Mouse (Mus musculus) forebrain, embryonic 12.5 days (tissue): ENCODE measurements around the gene Atp11a. TPM values are rescaled to one million over a fixed set of nuclear protein-coding genes. Genes with fewer than 3 reads are reported as not detected.
A peak's percentile ranks its signal among the peaks of the same experiment; 100 is the strongest.

ENCODE experiments used
- ATAC-seq: fragments of 200-750 bp; cut with Nextera tagmentation; 2 replicates; pipeline ENCODE4 v1.8.0; 2017; ENCODE audit warnings: moderate TSS enrichment; ENCODE audit not compliant: low FRiP score
- H3K27ac ChIP-seq: fragments of 300-500 bp; sonication (generic); 2 replicates; pipeline ENCODE4 v1.5.1; 2016; ENCODE audit warnings: mild to moderate bottlenecking
- H3K27me3 ChIP-seq: fragments of 300-500 bp; sonication (generic); 2 replicates; pipeline ENCODE4 v1.6.1; 2016; ENCODE audit warnings: mild to moderate bottlenecking
- H3K36me3 ChIP-seq: fragments of 300-500 bp; sonication (generic); replicated peaks from 2 replicates; pipeline ENCODE4 v1.6.1; 2016; ENCODE audit warnings: mild to moderate bottlenecking
- H3K4me1 ChIP-seq: fragments of 300-500 bp; sonication (generic); 2 replicates; pipeline ENCODE4 v1.6.1; 2016
- H3K4me2 ChIP-seq: fragments of 300-500 bp; sonication (generic); 2 replicates; pipeline ENCODE4 v1.6.1; 2016; ENCODE audit warnings: mild to moderate bottlenecking, moderate library complexity
- H3K4me3 ChIP-seq: fragments of 300-500 bp; sonication (generic); replicated peaks from 2 replicates; pipeline ENCODE4 v1.5.1; 2016; ENCODE audit warnings: mild to moderate bottlenecking
- H3K9ac ChIP-seq: fragments of 300-500 bp; sonication (generic); 2 replicates; pipeline ENCODE4 v1.6.1; 2016; ENCODE audit warnings: mild to moderate bottlenecking
- H3K9me3 ChIP-seq: fragments of 300-500 bp; sonication (generic); 2 replicates; pipeline ENCODE4 v1.6.1; 2016
- WGBS: fragments of 180-500 bp; shearing (Covaris S2); methylation state at CpG from one replicate; pipeline ENCODE4 v1.1.7; 2016; 5-methylcytosine and 5-hydroxymethylcytosine counted together
- polyA plus RNA-seq: library from polyadenylated mRNA; unstranded; fragments of >200 nt; fragmentation: Nextera tagmentation; extraction: Ambion mirVana; gene quantifications from 2 replicates; pipeline ENCODE4 v1.2.1, GENCODE M21; 2016

Gene Atp11a
- polyA plus RNA-seq, 1 experiment from 2014 or later: 19.1 TPM

DNA sequence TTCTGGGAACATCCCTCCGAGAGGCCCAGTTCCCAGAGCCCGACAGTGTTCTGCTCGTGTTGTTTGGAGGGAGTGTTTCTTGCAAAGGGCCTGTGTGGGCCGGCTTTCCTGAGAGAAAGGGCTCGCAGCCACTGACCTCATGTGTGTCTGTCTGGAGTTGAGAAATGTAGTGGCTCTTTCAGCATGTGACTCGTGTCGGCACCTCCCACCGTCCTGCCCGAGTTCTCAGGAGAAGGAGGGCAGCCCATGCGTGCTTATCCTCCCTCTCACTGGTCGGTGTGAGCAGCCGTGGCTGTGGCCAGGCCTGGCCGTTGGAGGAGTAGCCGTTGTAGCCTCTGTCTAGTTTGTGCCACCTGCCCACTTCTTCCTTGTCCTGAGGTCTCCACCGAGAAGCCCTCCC lies 99.2 kb downstream of the Atp11a start:
- Histone ChIP-seq H3K4me1 (no peaks in the 10 kb centered on the region), H3K9ac (no peak overlapping the region), H3K36me3 (peaks cover 48% of the 10 kb centered on the region), H3K9me3 (no peaks in the 10 kb centered on the region), H3K27ac (no peak overlapping the region), H3K4me3 (no peak overlapping the region), H3K27me3 (no peaks in the 10 kb centered on the region), H3K4me2 (no peak overlapping the region)
- ATAC-seq: no peak
- 83% methylated on average over 15 of the region's 15 CpGs for WGBS

GRCm38 (mm10) chr8:12863061-12863460 lies 106.2 kb downstream of the Atp11a start:
- no peak for ATAC-seq
- H3K36me3 ChIP-seq: peaks cover 55% of the 10 kb centered on the region
- no peak overlapping the region for H3K4me3 ChIP-seq
- H3K9ac ChIP-seq: no peak overlapping the region
- H3K4me1 ChIP-seq: no peaks in the 10 kb centered on the region
- no peaks in the 10 kb centered on the region for H3K27me3 ChIP-seq
- no peaks in the 10 kb centered on the region for H3K9me3 ChIP-seq
- H3K4me2 ChIP-seq: no peak overlapping the region
- WGBS: 77% methylated on average over 3 of the region's 3 CpGs
- H3K27ac ChIP-seq: no peak overlapping the region

DNA sequence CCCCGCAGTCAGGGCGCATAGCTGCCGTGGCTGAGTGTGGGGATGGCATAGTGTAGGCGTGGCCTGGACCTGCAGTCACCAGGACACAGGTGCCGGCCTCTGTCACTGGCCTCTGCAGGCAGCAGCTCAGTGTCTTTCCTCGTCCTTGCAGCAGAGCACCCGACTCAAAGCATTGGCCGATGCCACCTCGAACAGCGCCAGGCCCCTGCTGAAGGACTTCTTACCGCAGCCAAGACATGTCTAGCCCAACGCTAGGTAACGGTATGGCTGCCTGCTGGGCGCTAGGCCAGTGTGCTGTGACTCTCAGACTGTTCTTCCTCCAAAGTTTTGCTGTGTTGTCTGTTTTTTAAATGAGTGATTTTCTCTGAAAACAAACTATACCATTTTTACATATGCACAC lies 106.8 kb downstream of the Atp11a start:
- no peak for ATAC-seq
- H3K27me3 ChIP-seq: no peaks in the 10 kb centered on the region
- no peak overlapping the region for H3K4me3 ChIP-seq
- no peak overlapping the region for H3K4me2 ChIP-seq
- no peak overlapping the region for H3K27ac ChIP-seq
- H3K36me3 ChIP-seq: peaks cover 50% of the 10 kb centered on the region
- no peaks in the 10 kb centered on the region for H3K4me1 ChIP-seq
- H3K9me3 ChIP-seq: no peaks in the 10 kb centered on the region
- no peak overlapping the region for H3K9ac ChIP-seq
- 84% methylated on average over 14 of the region's 14 CpGs for WGBS

DNA sequence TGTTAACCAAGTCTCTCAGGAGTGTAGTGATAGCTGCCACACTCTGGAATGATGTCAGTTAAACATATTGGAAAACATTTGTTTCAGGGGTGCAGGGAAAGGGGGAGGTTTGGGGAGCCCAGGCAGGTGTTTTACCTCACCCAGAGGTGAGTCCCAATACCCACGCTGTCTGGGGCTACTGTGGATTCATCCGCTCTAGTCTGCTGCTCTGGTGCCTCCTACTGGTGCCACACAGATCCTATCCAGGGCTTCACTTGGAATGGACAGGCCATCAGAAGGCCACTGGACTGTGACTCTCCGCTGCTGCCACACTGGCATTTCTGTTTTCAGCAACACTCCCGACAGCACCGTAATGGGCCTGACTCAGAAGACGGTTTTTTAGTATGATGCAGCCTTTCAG lies 109.0 kb downstream of the Atp11a start:
- H3K4me2 ChIP-seq: no peak overlapping the region
- H3K9ac ChIP-seq: no peak overlapping the region
- peaks cover 11% of the 10 kb centered on the region for H3K4me1 ChIP-seq
- no peak overlapping the region for H3K4me3 ChIP-seq
- no peaks in the 10 kb centered on the region for H3K9me3 ChIP-seq
- WGBS: 74% methylated on average over 6 of the region's 6 CpGs
- no peaks in the 10 kb centered on the region for H3K27me3 ChIP-seq
- H3K27ac ChIP-seq: no peak overlapping the region
- H3K36me3 ChIP-seq: peaks cover 43% of the 10 kb centered on the region
- ATAC-seq: no peak

GRCm38 (mm10) chr8:12869661-12870060 lies 112.8 kb downstream of the Atp11a start:
- H3K4me1 ChIP-seq: peaks cover 43% of the 10 kb centered on the region
- 0 out of 2 replicates have a peak overlapping the region, but pooled peaks have one; percentile 13 for H3K27ac ChIP-seq

GRCm38 (mm10) chr8:12870656-12871055 lies 113.8 kb downstream of the Atp11a start:
- WGBS: 90% methylated on average over 5 of the region's 5 CpGs
- H3K9me3 ChIP-seq: no peaks in the 10 kb centered on the region
- H3K4me1 ChIP-seq: peaks cover 53% of the 10 kb centered on the region
- ATAC-seq: no peak
- H3K27me3 ChIP-seq: 0 out of 2 replicates have a peak, but pooled peaks cover 3% of the 10 kb centered on the region
- H3K27ac ChIP-seq: peak overlapping the region; percentile 93
- H3K4me2 ChIP-seq: 0 out of 2 replicates have a peak overlapping the region, but pooled peaks have one; percentile 4
- H3K4me3 ChIP-seq: no peak overlapping the region
- H3K9ac ChIP-seq: no peak overlapping the region
- H3K36me3 ChIP-seq: peaks cover 1% of the 10 kb centered on the region; the same call in 1 of the 2 replicates

More at GRCm38 (mm10) chr8:12869661-12870060, 112.8 kb downstream of the Atp11a start:
- no peak overlapping the region for H3K4me3 ChIP-seq
- no peak for ATAC-seq
- H3K36me3 ChIP-seq: peaks cover 11% of the 10 kb centered on the region
- H3K27me3 ChIP-seq: 0 out of 2 replicates have a peak, but pooled peaks cover 3% of the 10 kb centered on the region
- no peak overlapping the region for H3K9ac ChIP-seq
- no peaks in the 10 kb centered on the region for H3K9me3 ChIP-seq
- WGBS: 77% methylated on average over 3 of the region's 3 CpGs
- H3K4me2 ChIP-seq: no peak overlapping the region

GRCm38 (mm10) chr8:12871461-12871860 lies 114.6 kb downstream of the Atp11a start:
- Histone ChIP-seq H3K9ac (0 out of 2 replicates have a peak overlapping the region, but pooled peaks have one; percentile 17), H3K9me3 (no peaks in the 10 kb centered on the region), H3K4me1 (peaks cover 61% of the 10 kb centered on the region), H3K36me3 (no peaks in the 10 kb centered on the region), H3K4me2 (peak overlapping the region; percentile 11; the same call in 1 of the 2 replicates), H3K27ac (peak overlapping the region; percentile 93), H3K4me3 (no peak overlapping the region), H3K27me3 (0 out of 2 replicates have a peak, but pooled peaks cover 3% of the 10 kb centered on the region)
- ATAC-seq: peak; percentile 59
- 1% methylated on average over 5 of the region's 5 CpGs for WGBS

DNA sequence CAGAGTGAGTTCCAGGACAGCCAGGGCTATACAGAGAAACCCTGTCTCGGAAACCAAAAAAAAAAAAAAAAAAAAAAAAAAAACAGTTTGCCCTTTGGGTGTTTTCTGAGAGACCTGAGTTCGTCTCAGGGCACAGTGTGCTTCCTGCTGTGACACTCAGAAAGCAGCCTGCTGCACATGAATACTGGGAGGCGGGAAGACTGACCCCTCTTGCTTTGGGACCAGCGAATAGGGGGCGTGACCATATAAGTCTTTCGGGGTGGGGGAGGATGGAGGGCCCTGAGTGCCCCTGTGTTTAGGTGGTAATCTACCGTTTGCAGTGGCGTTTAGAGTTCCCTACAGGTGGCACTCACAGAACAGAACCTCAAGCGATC lies 116.2 kb downstream of the Atp11a start:
- Histone ChIP-seq H3K9ac (peak overlapping the region; percentile 69), H3K9me3 (no peaks in the 10 kb centered on the region), H3K27ac (peak overlapping the region; percentile 75), H3K36me3 (no peaks in the 10 kb centered on the region), H3K4me2 (peak overlapping the region; percentile 85), H3K27me3 (0 out of 2 replicates have a peak, but pooled peaks cover 3% of the 10 kb centered on the region), H3K4me1 (peaks cover 66% of the 10 kb centered on the region), H3K4me3 (peak overlapping the region; percentile 56)
- 3% methylated on average over 8 of the region's 9 CpGs for WGBS
- ATAC-seq: peak; percentile 4; the same call in 1 of the 2 replicates

GRCm38 (mm10) chr8:12873357-12874046 lies 116.7 kb downstream of the Atp11a start, which contains the start of gene Mcf2l:
Gene Mcf2l, plus strand, starts transcription at chr8:12873806.
- WGBS: under 1% methylated on average over 27 of the region's 30 CpGs
- peaks cover 66% of the 10 kb centered on the region for H3K4me1 ChIP-seq
- ATAC-seq: peak; percentile 73
- peak within 1 kb of the TSS; percentile 69 for H3K9ac ChIP-seq
- H3K27me3 ChIP-seq: 0 out of 2 replicates have a peak, but pooled peaks cover 3% of the 10 kb centered on the region
- H3K4me2 ChIP-seq: peak within 1 kb of the TSS; percentile 85
- no peaks in the 10 kb centered on the region for H3K9me3 ChIP-seq
- H3K36me3 ChIP-seq: no peaks in the 10 kb centered on the region
- peak within 1 kb of the TSS; percentile 56 for H3K4me3 ChIP-seq
- H3K27ac ChIP-seq: peak within 1 kb of the TSS; percentile 93

DNA sequence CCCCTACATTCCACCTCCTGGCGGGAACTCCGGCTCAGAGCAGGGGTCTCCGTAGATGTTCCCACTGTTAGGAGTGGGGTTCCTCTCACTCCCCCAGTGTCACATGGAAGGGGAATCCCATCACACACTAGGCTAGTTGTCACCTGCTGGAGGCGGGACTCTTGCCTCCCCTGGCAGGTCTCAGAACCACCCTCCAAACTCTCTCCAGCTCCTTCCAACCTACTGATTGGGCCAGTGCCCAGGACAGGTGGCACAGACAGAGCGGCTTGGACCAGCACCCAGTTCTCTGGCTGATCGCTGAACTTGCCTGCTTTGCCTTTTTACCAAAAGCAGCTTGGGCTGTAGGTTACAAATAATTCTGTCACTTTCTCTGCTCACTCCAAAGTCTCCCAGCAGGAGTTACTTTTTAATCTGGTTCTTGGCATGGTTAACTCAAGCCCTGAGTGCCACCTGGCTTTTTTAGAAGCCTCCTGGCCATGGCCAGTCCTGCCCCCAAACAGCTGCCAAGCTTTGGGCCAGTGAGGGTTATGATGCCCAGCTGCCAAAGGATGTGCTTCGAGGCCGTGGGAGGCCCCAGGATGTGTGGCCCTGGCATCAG lies 117.5 kb downstream of the Atp11a start:
- Histone ChIP-seq H3K9me3 (no peaks in the 10 kb centered on the region), H3K4me1 (peaks cover 66% of the 10 kb centered on the region), H3K27ac (peak overlapping the region; percentile 75), H3K9ac (peak overlapping the region; percentile 69), H3K36me3 (no peaks in the 10 kb centered on the region), H3K4me2 (peak overlapping the region; percentile 85), H3K4me3 (peak overlapping the region; percentile 56), H3K27me3 (0 out of 2 replicates have a peak, but pooled peaks cover 3% of the 10 kb centered on the region)
- WGBS: 14% methylated on average over 8 of the region's 8 CpGs
- peak; percentile 47 for ATAC-seq

DNA sequence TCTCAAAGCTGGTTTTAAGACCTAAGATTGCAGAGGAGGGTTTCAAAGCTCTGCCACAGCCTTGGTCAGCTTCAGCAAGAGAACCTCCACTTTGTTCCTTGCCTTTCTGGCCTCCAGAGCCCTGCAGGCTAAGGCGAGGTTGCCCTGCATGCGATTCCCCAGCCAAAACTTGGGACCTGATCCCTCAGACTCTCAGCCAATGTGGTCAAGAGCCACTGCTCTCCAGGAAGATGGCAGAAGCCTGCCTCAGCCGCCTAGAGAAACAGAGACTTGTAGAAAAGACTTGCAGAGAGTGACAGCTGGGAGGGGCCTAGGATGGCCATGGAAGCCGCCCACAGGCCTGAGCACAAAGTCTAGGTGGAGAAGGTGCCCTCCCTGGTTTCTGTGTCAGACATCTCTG lies 118.2 kb downstream of the Atp11a start:
- ATAC-seq: no peak
- 67% methylated on average over 4 of the region's 4 CpGs for WGBS
- no peak overlapping the region for H3K27ac ChIP-seq

DNA sequence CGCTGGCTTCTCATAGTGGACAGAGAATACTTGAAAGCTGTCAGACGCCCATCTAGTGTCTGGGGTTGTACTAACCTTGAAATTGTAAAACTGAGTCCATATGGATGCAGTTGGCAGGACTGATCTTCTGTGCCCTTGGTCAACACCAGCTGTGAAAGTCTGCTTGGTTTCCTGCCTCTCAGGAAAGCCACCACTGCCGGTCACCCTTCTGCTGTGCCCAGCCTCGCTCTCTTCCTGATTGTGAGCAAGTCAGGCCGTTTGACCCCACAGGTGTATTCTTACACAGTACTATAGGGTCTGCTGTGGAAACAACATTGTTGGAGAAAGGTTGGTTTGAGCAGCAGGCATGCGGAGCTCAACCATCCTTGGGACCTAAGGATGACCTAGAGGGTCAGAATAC lies 120.3 kb downstream of the Atp11a start:
- Histone ChIP-seq H3K27me3 (0 out of 2 replicates have a peak, but pooled peaks cover 3% of the 10 kb centered on the region), H3K27ac (no peak overlapping the region), H3K36me3 (peaks cover 23% of the 10 kb centered on the region), H3K9me3 (no peaks in the 10 kb centered on the region), H3K4me2 (no peak overlapping the region), H3K9ac (no peak overlapping the region), H3K4me1 (peaks cover 42% of the 10 kb centered on the region), H3K4me3 (no peak overlapping the region)
- WGBS: 86% methylated on average over 6 of the region's 6 CpGs
- ATAC-seq: no peak

More for the DNA sequence above, 118.2 kb downstream of the Atp11a start:
- Histone ChIP-seq H3K27me3 (0 out of 2 replicates have a peak, but pooled peaks cover 3% of the 10 kb centered on the region), H3K9ac (0 out of 2 replicates have a peak overlapping the region, but pooled peaks have one; percentile 69), H3K4me1 (peaks cover 59% of the 10 kb centered on the region), H3K4me2 (peak overlapping the region; percentile 85), H3K36me3 (peaks cover 4% of the 10 kb centered on the region), H3K9me3 (no peaks in the 10 kb centered on the region), H3K4me3 (peak overlapping the region; percentile 56; the same call in 1 of the 2 replicates)
